8 mouse cellular contexts compared by ENCODE assay signal in genomic region chr10:75647362-75647761, GRCm38 (mm10). TPM values are rescaled to one million over a fixed set of nuclear protein-coding genes. Genes with fewer than 3 reads are reported as not detected.
DNase-seq lines count a peak whose midpoint lies in the region; ATAC-seq and TF ChIP-seq lines count a peak whose summit lies in the region.

No protein-coding gene starts in this region.

- peaks cover 17% of the 10 kb centered on the region for H3K4me1 ChIP-seq in forebrain, embryonic 13.5 days
- H3K4me1 ChIP-seq in forebrain, embryonic 12.5 days, result peaks cover 19% of the 10 kb centered on the region
- H3K4me1 ChIP-seq in E14TG2a.4 (replicated peaks; ENCODE audit: low read depth, low read length), result peaks cover 97% of the 10 kb centered on the region
- H3K4me1 ChIP-seq in intestine, embryonic 15.5 days (replicated peaks), result peaks cover 16% of the 10 kb centered on the region

- H3K4me2 ChIP-seq in forebrain, embryonic 13.5 days, result no peak overlapping the region
- H3K4me2 ChIP-seq in forebrain, embryonic 12.5 days, result no peak overlapping the region
- no peak overlapping the region for H3K4me2 ChIP-seq in intestine, embryonic 15.5 days (replicated peaks)

- no peaks in the 10 kb centered on the region for H3K27me3 ChIP-seq in forebrain, embryonic 13.5 days
- no peaks in the 10 kb centered on the region for H3K27me3 ChIP-seq in forebrain, embryonic 12.5 days
- no peaks in the 10 kb centered on the region for H3K27me3 ChIP-seq in E14TG2a.4 (ENCODE audit: insufficient read depth, low read length)
- H3K27me3 ChIP-seq in intestine, embryonic 15.5 days (replicated peaks), result no peaks in the 10 kb centered on the region

- 81% methylated on average over 3 of the region's 3 CpGs for WGBS in forebrain, embryonic 13.5 days
- WGBS in forebrain, embryonic 12.5 days, result 86% methylated on average over 3 of the region's 3 CpGs
- 59% methylated on average over 3 of the region's 3 CpGs for WGBS in intestine, embryonic 15.5 days

- peak; percentile 20; the same call in 1 of the 2 replicates for ATAC-seq in forebrain, embryonic 13.5 days
- ATAC-seq in forebrain, embryonic 12.5 days (ENCODE audit: low FRiP score), result no peak
- no peak for ATAC-seq in intestine, embryonic 15.5 days

- no peak overlapping the region for H3K27ac ChIP-seq in forebrain, embryonic 13.5 days
- no peak overlapping the region for H3K27ac ChIP-seq in forebrain, embryonic 12.5 days
- peak overlapping the region; percentile 60 for H3K27ac ChIP-seq in intestine, embryonic 15.5 days

- no peak overlapping the region for H3K4me3 ChIP-seq in forebrain, embryonic 13.5 days
- no peak overlapping the region for H3K4me3 ChIP-seq in forebrain, embryonic 12.5 days (replicated peaks)
- H3K4me3 ChIP-seq in E14TG2a.4 (replicated peaks; ENCODE audit: low read length), result peak overlapping the region; percentile 60
- H3K4me3 ChIP-seq in intestine, embryonic 15.5 days (replicated peaks), result no peak overlapping the region

- no peaks in the 10 kb centered on the region for H3K9me3 ChIP-seq in forebrain, embryonic 13.5 days (replicated peaks)
- no peaks in the 10 kb centered on the region for H3K9me3 ChIP-seq in forebrain, embryonic 12.5 days
- no peaks in the 10 kb centered on the region for H3K9me3 ChIP-seq in E14TG2a.4 (ENCODE audit: low read length)
- no peaks in the 10 kb centered on the region for H3K9me3 ChIP-seq in intestine, embryonic 15.5 days

- no peak overlapping the region for H3K9ac ChIP-seq in forebrain, embryonic 13.5 days
- H3K9ac ChIP-seq in forebrain, embryonic 12.5 days, result no peak overlapping the region
- H3K9ac ChIP-seq in intestine, embryonic 15.5 days, result no peak overlapping the region

- peak; percentile 46 for DNase-seq in gastrocnemius, adult 18-20 months (ENCODE audit: low spot score)
- DNase-seq in lung, postnatal 25 days (ENCODE audit: low spot score), result peak; percentile 52
- DNase-seq in natural killer cell, adult 2 months (ENCODE audit: low spot score in 2 of 2), result no peak
- DNase-seq in c-Kit-positive CD71-positive TER-119-positive erythroid progenitor cells, embryonic 14.5 days (ENCODE audit: low spot score), result no peak

- H3K36me3 ChIP-seq in forebrain, embryonic 13.5 days (ENCODE audit: poor library complexity, severe bottlenecking), result peaks cover 70% of the 10 kb centered on the region
- peaks cover 62% of the 10 kb centered on the region for H3K36me3 ChIP-seq in forebrain, embryonic 12.5 days (replicated peaks)
- H3K36me3 ChIP-seq in E14TG2a.4 (ENCODE audit: insufficient read depth, low read length), result peaks cover 68% of the 10 kb centered on the region
- H3K36me3 ChIP-seq in intestine, embryonic 15.5 days, result peaks cover 12% of the 10 kb centered on the region

- TF ChIP-seq CTCF in E14TG2a.4 (conservative IDR thresholded peaks at IDR 0.05; ENCODE audit: low read length), result no peak

RNA-seq across cellular contexts. Expression of gene Susd2, which starts 3.6 kb away (rescaled TPM):
- 0.97 and 1.1 TPM in 2 replicates for polyA plus RNA-seq in forebrain, embryonic 13.5 days (2015; fragmentation: Nextera tagmentation; extraction: Ambion mirVana)
- polyA plus RNA-seq in forebrain, embryonic 12.5 days (2016; fragmentation: Nextera tagmentation; extraction: Ambion mirVana), result 1.6 TPM in 2 replicates
- 1 to 10 TPM; 1.8 to 2.3 TPM for total RNA-seq in gastrocnemius, adult 18-20 months (2021)
- polyA plus RNA-seq in intestine, embryonic 15.5 days (2015; fragmentation: Nextera tagmentation; extraction: Ambion mirVana), result 13.4 and 13.9 TPM in 2 replicates

RNA-seq across cellular contexts. Expression of gene Ggt5, which starts 58.2 kb away (rescaled TPM):
- 1.4 and 2.8 TPM in 2 replicates for polyA plus RNA-seq in forebrain, embryonic 13.5 days (2015; fragmentation: Nextera tagmentation; extraction: Ambion mirVana)
- polyA plus RNA-seq in forebrain, embryonic 12.5 days (2016; fragmentation: Nextera tagmentation; extraction: Ambion mirVana), result 0.74 and 0.90 TPM in 2 replicates
- total RNA-seq in gastrocnemius, adult 18-20 months (2021), result 1 to 10 TPM; 2.4 to 2.8 TPM
- polyA plus RNA-seq in intestine, embryonic 15.5 days (2015; fragmentation: Nextera tagmentation; extraction: Ambion mirVana), result 7.5 and 7.9 TPM in 2 replicates

Comparison
In these comparisons a context has a peak if more than half of its experiments do, and no peak if none do; other contexts are left out.
1. DNase-seq: peak in gastrocnemius, adult 18-20 months (single experiment) and lung, postnatal 25 days (single experiment); none in natural killer cell, adult 2 months (0 of 2) and c-Kit-positive CD71-positive TER-119-positive erythroid progenitor cells, embryonic 14.5 days (single experiment).